Mouse (Mus musculus) spleen, postnatal 4 days (tissue): ENCODE measurements at regions not wholly inside any gene's neighbourhood (a gene's known extent, or its start where the extent isn't known, plus 50 kb on each side); places are given as distances from the start of the nearest gene placed in this dataset.

Experiments used
- DNase-seq, 2 experiments: peaks; one replicate each; pipeline ENCODE4 v3.0.0; 2022; ENCODE audit warnings: low spot score in 2 of 2

DNA sequence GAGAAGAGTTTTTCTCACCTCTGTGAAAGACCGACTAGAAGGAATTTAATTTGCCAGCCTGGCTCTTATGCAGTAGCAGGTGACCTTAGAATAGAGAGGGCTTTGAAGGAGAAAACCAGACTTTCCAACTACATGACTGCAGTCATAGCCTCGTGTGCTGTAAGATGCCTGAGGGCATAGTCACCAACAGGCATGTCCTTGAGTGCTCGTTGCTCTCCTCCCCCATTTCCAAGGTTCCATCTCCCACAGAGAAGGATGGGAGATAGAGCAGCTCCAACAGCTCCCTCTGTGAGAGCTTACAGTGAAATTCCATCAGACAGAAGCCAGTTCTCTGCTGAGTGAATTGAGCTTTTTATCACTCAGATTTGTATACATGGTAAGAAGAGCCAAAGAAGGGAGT, 398.1 kb upstream of the Id4 start:
- DNase-seq = no peak

DNA sequence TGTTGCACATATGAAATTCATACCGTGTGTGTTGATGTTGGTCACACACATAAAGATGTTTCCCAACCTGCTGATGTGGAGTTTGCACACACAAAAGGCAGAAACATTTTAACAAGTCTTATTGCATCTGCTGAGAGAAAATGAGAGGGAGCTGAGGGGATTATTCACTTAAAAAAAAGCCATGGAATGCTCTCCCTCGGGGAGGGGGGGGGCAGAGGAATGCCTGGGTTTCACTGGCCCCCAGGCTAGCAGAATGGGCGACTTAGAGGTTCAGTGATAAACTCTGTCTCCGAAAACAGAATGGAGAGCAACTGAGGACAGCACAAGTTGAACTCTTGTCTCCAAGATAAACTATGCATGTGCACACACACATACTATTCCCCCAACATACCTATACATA, 392.4 kb upstream of the Id4 start:
- no peak for DNase-seq

DNA sequence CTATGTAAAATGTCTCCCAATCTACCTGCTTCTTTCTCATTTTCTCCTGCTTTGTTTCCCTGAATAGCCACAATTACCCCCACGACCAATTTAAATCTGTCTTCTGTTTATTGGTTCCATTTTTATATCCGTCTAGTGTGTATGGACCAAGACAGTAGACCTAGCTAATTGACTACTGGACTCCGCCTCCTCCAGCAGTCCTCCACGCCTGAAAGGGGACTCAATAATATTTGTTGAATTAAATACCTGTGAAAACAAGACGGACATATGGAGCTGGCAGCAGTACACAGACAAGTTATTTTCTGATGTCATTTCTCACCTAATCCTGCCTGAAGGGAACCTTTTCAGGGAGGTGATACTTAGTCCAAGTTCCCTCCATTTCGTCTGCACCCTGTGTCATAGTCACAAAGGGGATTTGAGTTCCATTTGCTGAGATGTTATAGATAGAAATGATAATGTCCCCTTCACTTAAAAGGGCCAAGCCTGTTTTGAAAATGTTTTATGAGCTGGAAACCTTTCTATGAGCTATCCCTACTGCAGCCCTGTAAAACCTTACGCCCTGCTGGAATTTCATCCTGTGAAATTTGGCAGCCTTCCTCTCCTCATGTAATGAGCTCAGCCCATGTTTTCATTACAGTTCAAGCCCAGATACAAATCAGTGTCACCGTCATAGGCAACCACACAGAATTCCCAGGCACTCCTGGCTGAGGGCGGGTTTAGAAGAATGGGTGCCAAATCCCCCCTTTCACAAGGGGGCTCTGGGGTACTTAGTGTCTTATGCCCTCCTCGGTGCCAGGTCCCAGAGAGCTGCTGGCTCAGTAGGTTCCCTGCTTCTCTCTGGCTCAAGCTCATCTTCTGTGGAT, 391.1 kb upstream of the Id4 start:
- no peak for DNase-seq

DNA sequence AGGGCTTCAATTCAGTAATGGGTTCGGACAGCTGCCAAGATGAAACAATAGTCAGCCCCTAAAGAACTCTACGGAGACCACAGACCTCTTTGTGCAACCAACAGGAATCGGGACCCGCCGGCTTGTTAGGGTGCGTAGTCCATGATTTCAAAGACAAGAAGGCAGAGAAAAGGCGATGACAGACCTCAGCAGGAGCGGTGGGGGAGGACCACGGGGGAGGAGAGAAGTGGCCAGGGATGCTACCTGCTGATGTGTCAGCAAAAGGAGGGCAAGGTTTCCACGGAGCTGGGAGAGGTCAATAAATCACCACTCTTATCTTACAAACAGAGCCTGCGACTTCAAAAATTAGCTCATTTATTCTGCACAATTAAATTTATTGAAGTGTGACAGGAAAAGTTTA, 388.4 kb upstream of the Id4 start:
- DNase-seq = no peak

DNA sequence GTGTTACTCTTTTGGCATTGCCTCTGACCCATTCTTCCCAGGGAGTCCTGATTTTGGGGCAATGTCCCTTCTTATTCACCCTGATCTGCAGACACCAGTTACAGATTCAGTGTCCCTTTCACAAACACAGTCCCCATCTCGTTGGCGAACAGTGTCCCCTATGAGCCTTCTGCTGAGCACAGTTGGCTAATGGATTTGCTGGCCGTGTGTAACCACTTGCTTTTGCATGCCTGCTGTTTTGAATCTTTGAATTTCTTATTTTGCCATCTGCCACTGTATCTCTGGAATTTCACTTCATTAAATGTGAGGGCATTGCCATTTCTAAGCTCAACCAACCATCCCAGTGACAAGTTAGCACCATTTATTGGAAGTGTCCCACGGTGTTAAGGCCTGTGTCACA, 368.5 kb upstream of the Id4 start:
- no peak for DNase-seq

DNA sequence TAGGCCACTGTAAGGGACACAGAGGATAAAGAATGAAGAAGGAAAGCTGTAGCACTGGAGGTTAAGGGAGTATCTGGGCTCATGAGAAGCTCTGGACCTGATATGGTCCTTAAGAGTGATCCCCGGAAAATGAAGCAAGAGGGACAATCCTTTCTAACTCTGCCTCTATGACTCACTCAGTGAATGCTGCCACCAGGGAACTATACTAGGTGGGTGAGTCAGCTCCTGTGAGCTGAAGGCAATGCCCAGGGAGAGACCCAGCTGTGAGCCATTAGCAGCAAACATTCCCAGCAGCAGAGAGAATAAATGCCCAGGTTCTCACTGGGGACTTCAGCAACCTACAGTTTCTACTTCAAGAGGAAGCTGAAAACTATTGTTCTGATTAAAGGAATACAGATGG, 366.7 kb upstream of the Id4 start:
- no peak for DNase-seq

DNA sequence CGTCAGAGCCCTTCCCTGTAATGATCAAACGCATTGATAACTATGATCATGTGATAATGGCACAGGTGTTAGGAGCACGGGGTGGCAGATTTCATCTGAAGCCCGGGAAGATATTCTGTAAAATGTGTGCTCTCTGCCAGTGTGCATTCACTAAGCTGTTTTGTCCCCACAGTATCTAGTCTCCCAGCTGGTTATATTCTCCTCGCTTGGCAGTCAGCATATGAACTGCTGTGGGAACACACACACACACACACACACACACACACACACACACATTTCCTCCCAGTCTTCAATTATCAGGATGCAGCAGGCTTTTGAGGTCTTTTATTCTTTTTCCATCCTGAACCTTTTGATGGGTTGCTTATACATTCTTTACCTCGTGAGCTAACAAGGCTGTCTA, 365.8 kb upstream of the Id4 start:
- DNase-seq = no peak

DNA sequence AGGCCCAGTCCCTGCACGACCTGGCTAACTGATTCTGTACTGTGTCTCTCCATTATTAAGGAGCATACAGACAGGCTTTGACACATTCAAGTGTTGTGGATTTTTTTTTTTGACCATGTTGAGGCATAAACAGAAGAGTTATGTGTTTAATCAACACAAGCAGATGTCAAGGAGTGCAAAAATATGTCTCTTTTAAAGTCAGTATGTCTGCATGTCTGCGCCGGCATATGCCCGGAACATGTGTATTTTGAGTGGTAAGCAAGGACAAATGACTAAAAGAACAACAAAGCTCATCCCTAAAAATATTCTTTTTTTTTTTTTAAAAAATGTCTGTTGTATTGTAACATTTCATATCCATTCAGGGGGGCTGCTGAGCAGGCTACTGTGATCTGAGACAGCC, 364.4 kb upstream of the Id4 start:
- no peak for DNase-seq

DNA sequence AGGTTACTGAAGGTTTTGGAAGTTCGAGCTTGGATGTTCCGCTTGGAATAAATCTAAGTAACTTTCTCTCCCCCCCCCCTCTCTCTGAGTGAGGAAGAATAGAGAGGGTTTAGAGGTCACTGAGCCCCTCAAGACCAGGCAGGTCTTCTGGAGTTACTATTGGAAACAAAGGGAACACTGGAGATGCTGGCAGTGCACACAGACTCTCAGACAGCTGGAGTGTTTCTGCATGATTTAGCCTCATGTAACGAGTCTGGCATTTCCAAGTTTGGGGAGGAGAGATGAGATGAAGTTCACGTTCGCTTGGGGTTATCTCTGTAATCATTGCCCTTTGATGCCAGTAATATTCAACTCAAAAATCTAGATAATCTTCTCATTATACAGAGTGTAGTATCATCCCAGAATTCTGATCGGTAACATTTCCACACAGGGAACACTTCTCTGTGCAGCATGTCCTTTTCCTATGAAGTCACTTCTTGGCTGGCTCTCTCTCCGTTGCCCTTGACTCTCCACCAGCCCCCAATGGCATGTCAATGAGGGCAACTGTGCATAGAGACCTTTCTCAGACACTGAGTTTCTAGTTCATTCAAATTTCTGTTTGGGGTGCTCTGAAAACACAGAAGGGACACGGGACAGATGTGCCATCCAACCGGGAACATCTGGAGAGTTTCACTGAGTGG, 351.0 kb upstream of the Id4 start:
- DNase-seq = no peak

DNA sequence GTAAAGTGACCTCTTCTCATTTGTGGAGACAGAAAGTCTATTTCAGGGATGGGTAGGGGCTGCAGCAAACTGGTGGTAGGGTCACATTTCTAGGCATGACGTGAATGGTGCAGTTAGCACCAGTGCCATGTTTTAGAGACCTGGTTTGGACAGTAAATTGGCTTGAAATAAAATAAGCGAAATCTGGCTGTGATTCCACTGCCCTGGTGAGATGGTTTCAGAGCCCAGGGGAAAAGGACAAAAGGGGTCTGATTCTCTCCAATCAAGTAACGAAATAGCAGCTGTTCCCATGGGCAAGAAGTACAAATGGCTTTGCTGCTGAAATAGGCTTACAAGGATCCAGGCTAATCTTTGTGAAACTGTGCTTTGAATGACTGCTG, 350.5 kb upstream of the Id4 start:
- no peak for DNase-seq

DNA sequence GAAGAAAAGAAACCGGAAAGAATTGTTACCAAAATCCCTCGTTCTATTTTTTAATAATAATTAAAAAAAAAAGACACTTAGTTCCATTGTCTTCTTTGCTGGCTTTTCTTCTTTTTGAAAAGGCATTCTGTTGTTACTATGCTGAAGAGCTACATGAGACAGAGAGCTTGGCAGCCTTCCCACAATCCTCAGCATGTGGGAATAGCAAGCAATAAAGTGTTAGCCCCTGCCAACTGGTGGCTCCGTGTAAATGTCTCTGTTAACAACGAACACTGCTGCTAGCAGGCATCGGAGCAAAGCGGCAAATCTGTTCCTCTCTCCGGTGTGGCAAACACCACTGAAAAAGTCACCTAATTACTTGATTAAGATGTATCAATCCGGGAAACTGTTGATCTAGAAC, 344.6 kb upstream of the Id4 start:
- no peak for DNase-seq

DNA sequence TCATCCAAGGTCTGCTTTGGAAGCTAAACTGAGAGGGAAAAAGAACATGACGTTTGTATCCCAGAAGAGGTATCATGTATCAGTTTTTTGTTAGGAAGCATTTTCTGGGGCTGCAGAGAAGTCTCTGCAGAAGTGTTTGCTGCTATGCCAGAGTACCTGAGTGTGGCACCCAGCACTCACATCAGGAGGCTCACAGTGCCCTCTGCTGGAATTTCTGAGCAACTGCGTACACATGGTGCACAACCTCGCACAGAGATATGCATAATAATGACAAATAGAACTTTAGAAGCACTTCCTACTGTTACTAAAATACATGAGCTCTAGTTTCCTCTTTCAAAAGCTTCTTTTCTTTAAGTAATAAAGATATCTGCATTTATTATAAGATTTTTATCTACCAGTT, 343.7 kb upstream of the Id4 start:
- DNase-seq = no peak

DNA sequence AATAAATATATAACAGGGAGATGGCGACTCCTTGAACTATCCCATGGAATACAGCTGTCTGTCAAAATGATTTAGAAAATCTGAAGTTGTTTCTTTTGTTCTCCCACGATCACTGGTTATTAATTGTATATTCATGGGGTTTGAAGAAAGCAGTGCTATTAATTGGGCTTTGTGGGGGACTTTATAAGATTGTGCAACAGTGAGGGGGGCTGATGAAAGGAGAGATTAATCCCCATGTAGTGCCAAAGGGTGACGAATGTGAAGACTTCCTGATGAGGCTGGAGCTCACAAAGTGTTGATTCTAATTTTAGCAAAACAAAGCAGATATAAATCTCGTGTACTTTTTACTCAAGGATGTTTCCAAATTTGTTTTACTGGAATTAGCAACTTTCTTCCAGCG, 340.0 kb upstream of the Id4 start:
- no peak for DNase-seq

DNA sequence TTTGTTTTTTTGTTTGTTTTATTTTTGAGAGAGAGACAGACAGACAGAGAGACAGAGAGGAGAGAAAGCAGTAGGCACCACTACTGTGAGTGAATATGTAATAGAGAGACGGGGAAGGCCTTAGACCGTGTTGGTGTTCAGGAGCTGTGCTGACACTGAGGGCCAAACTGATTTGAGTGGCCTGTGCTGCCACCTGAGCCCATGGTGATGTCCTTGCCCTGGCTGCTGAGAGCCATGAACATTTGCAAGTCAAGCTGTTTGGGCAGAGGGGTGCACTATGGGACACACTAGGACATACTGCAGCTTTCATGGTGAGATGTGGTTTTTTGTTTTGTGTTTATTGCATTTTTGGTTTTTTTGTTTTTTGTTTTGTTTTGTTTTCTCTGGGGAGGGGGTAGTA, 320.3 kb upstream of the Id4 start:
- no peak for DNase-seq

DNA sequence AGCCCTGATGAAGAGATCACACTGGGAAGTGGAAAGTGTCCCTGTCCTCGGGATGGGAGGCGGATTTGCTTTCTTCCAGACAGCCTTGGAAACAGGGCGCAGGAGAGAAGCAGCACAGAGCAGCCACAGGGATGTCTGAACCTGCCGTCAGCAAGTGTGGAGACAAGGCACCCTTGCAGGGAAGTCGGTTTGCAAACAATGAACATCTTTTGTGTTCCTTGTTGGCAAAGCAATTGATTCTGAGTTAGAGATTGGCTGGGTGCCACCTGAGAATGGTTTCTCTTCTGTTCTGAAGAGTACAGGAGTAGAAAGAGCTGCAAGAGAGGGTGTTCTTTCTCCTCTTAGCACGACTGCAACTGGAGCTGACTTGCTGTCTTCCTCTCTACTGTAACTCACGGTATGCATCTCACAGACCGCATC, 318.6 kb upstream of the Id4 start:
- no peak for DNase-seq

DNA sequence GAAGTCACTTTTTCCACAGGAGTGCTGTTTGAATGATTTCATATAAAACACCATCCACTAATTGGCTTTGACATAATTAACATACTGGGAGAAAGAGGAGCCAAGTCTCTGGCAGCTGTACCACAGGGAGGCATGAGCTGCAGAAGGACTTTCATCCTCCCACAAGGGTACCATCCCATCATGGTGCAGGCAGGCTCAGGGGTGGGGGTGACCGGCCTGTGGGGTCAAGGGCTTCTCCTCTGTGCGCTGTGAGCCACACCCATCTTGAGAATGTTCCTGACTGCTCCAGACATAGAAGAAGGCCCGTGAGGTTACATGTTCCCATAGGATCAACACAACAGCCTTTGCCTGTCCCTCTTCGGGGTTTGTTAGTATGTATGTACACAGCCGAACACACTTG, 317.4 kb upstream of the Id4 start:
- no peak for DNase-seq

DNA sequence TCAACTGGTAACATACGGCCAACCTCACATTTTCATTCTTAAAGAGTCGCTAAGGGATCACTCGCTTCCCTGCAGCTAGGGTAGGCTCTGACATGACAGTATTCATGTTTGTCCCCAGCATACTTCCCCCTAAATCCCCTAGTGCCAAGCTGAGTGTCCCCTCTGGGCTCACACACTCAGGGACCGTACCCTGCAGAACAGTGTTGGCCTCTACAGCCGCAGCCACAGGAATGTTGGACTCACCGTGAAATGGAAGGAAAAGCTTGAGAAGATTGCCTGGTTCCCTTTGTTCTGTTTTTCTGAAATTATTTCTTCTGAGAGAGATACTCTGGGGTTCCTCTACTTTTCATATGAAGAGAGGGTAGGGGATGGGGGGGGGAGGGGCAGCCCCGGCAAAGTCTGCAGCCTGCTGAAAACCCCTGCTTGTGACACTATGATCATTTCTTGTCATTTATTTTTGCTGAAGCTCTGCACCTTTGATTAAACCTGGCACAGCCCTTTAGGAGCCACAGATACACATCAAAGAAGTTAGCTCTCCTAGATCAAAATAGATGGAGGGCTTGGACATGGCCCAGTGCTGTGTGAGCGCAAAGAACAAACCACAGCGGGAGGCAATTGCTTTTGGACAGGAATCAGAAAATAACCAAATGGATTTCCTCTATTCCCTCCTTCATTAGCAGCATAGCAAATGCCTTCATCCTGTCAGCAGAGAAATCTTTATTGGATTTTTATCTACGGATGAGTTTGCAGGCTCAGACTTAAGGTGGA, 312.7 kb upstream of the Id4 start:
- DNase-seq = no peak

DNA sequence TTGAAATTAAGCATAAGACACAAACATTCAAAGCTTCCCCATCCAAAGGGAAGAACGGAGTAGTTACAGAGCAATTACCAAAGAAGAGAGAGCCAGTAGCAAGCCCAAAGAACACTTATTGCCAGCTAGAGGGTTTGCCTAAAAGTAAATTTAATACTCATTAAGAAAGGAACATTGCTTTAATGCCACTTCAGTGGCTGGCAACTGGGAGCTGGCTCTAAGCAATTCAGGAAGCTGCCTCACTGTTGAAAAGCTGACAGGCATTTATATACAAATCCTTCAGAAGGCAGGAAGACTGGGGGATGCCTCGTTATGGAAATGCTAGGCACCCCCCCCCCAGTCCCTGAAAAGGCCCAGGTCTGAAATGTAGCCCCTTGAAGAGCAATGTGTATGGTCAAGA, 310.6 kb upstream of the Id4 start:
- no peak for DNase-seq

DNA sequence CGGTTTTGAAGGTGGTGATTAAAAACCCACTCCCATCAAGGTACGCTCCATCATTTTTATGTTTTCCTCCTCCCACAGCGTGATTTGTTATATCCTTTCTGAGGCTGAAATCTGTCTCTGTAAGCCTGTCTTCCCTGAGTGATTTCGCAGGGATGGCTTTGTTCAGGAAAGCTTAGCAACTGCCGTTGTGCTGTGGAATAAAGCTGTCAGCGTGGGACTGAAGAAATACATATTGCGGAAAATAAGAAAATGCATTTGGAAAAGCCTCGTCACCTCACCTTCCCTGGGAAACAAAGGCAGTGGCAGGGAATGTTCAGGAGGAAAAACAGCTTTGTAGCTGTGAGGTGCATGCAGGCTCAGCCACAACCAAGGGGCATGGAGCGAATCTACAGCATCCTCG, 310.0 kb upstream of the Id4 start:
- DNase-seq = no peak

DNA sequence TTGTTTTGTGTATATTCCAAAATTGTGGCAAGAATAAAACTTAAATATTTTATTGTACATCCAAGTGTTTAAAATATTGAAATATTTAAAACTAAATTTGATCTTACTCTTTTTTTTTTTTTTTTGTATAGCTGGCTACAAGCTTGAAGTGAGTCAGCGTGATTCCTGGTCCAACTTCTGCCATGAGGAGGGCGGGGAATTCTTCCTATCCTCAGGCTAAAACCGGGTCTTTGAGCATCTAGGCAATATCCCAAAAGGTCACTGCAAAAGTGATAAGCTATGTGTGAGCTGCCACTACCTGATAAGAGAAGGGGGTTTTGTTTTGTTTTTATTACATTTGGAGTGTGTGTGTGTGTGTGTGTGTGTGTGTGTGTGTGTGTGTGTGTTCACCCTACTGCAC, 308.1 kb upstream of the Id4 start:
- no peak for DNase-seq

DNA sequence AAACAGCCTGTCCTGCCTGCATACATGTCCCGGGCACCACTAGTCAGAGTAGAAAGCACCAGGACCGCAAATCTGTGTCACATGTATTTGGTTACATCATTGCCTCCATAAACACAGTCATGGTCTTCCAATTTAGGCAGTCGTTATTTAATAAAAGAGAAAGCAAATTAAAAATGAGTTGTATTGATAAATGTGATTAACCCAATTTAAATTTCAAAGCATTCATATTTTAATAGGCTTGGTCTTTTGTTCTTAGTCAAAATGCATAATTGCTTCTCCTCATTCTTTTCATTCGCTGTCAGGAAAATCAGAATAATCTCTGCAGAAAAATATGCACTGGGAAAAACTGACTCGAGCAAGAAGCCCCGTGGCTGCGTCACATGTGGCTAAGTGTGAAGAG, 307.3 kb upstream of the Id4 start:
- DNase-seq = no peak

DNA sequence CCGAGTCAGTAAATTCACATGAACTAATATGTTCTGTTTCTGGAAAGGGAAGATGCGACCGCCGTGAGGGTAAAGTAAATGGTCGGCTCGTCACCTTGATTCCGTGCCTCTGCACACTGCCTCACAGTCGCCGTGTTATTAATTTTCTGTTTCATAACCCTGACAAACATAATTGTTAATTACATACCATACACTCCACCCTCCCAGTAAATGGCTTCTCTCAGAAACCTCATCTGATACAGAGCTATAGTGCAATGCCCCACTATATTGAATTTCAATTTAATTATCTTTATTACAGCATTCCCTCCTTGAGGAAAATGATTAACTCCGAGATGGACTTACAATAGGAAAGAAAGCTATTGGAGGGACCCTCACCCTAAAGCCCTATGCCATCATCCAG, 305.5 kb upstream of the Id4 start:
- no peak for DNase-seq

DNA sequence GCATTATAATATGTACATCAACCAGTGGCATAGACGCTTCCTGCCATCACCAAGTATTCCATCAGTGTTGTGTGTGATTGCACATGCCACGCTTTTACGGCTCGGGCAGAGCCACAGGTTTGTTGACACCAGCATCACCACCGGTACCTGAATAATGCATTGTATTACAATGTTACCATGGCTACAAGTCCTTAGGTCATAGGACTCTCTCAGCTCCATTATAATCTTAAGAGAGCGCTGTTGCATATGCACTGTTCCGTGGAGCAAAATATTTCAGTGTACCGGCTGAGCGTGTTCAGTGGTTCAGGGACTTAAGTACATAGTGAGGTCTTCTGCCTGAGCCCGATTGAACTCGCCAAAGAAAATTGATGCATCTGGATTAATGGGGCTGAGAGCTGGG, 303.4 kb upstream of the Id4 start:
- DNase-seq = no peak
